ENCODE assay signal across 19 mouse cellular contexts in the genomic region with DNA sequence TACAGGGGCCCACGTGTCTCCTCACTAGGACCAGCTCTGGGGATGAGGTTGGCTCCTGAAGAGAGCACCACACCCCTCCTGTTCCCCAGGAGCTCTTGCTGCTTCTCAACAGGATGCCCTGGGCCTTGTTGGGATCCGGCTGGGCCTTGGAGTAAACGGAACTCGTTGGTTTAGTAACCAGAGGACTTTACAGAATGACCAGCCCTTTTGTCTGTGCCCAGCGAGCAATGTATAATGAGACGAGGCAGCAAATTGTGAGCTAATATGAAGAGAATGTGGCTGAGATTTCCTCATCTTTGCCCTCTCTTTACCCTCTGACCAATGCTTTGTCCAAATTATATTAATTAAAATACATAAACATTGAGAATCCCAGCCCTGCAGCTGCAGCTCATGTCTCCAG. TPM values are rescaled to one million over a fixed set of nuclear protein-coding genes. Genes with fewer than 3 reads are reported as not detected.
"Had no signal": no experiment of that assay in that cellular context is flagged by ENCODE, and none has a peak within 500 bp of the region (broad histone marks: within the 10 kb centered on the region; RNA-seq: fewer than 3 reads in every experiment).

No protein-coding gene starts in this region.

- H3K27me3 ChIP-seq: limb, embryonic 13.5 days; midbrain, embryonic 13.5 days; stomach, embryonic 15.5 days had no signal

- H3K4me1 ChIP-seq: stomach, embryonic 15.5 days had no signal

- ATAC-seq: midbrain, embryonic 13.5 days had no signal

- H3K9me3 ChIP-seq: limb, embryonic 13.5 days; midbrain, embryonic 13.5 days; stomach, embryonic 15.5 days had no signal

- H3K4me3 ChIP-seq: limb, embryonic 13.5 days; midbrain, embryonic 13.5 days; stomach, embryonic 15.5 days had no signal

- H3K9ac ChIP-seq: limb, embryonic 13.5 days; liver, embryonic 14.5 days; stomach, embryonic 15.5 days had no signal

- H3K36me3 ChIP-seq: limb, embryonic 13.5 days; midbrain, embryonic 13.5 days; stomach, embryonic 15.5 days had no signal

- H3K4me2 ChIP-seq: limb, embryonic 13.5 days; midbrain, embryonic 13.5 days; stomach, embryonic 15.5 days had no signal

- DNase-seq: right cerebral cortex, postnatal 14 days had no signal

- H3K27ac ChIP-seq: limb, embryonic 13.5 days; liver, embryonic 14.5 days; midbrain, embryonic 13.5 days; stomach, embryonic 15.5 days had no signal

RNA-seq across cellular contexts. Expression of a gene that starts 17.8 kb away (rescaled TPM):
- total RNA-seq: liver, adult 2 months; megakaryocyte progenitor cell, adult 5-6 weeks had no signal
- polyA plus RNA-seq: kidney, embryonic 14.5 days; liver, adult 2 months; liver, embryonic 14.5 days; spleen, adult 2 months; testis, adult 2 months; thymus, postnatal 0 days had no signal

RNA-seq across cellular contexts. Expression of a gene that starts 22.9 kb away (rescaled TPM):
- total RNA-seq: layer of hippocampus, adult 8-10 months; layer of hippocampus, postnatal 14 days; left cerebral cortex, adult 18-20 months; left cerebral cortex, postnatal 10 days; left cerebral cortex, postnatal 4 days; liver, adult 2 months; midbrain, postnatal 0 days had no signal
- polyA plus RNA-seq: kidney, embryonic 14.5 days; limb, embryonic 13.5 days; liver, adult 2 months; liver, embryonic 14.5 days; lung, embryonic 16.5 days; midbrain, embryonic 13.5 days; midbrain, postnatal 0 days; neural tube, embryonic 14.5 days; stomach, embryonic 15.5 days; thymus, postnatal 0 days had no signal

RNA-seq across cellular contexts. Expression of a gene that starts 46.7 kb away (rescaled TPM):
- total RNA-seq: layer of hippocampus, postnatal 14 days; left cerebral cortex, postnatal 10 days; left cerebral cortex, postnatal 4 days had no signal
